Mouse (Mus musculus) hindbrain, embryonic 10.5 days (tissue): Measurements from ENCODE around the gene Dennd2a. TPM values are rescaled to one million over a fixed set of nuclear protein-coding genes. Genes with fewer than 3 reads are reported as not detected.

Experiments
- DNase-seq: peaks from one replicate; pipeline ENCODE4 v3.0.0-alpha.2; 2017; ENCODE audit warnings: low spot score
- H3K27ac ChIP-seq: fragments of 300-500 bp; sonication (generic); 2 replicates; pipeline ENCODE4 v1.5.1; 2016; ENCODE audit warnings: mild to moderate bottlenecking, moderate library complexity
- H3K27me3 ChIP-seq: fragments of 300-500 bp; sonication (generic); 2 replicates; pipeline ENCODE4 v1.6.1; 2016; ENCODE audit warnings: mild to moderate bottlenecking; ENCODE audit not compliant: poor library complexity, insufficient read depth, severe bottlenecking
- H3K36me3 ChIP-seq: fragments of 300-500 bp; sonication (generic); 2 replicates; pipeline ENCODE4 v1.6.1; 2016; ENCODE audit warnings: mild to moderate bottlenecking, moderate library complexity
- H3K4me1 ChIP-seq: fragments of 300-500 bp; sonication (generic); replicated peaks from 2 replicates; pipeline ENCODE4 v1.6.1; 2016; ENCODE audit warnings: mild to moderate bottlenecking
- H3K4me3 ChIP-seq: fragments of 300-500 bp; sonication (generic); 2 replicates; pipeline ENCODE4 v1.5.1; 2016; ENCODE audit warnings: mild to moderate bottlenecking, moderate library complexity
- H3K9me3 ChIP-seq: fragments of 300-500 bp; sonication (generic); 2 replicates; pipeline ENCODE4 v1.6.1; 2016; ENCODE audit warnings: mild to moderate bottlenecking, moderate library complexity
- WGBS: fragments of 180-500 bp; shearing (Covaris S2); methylation state at CpG from one replicate; pipeline ENCODE4 v1.1.7; 2016; 5-methylcytosine and 5-hydroxymethylcytosine counted together
- polyA plus RNA-seq: library from polyadenylated mRNA; unstranded; fragments of >200 nt; fragmentation: Nextera tagmentation; extraction: Ambion mirVana; gene quantifications from 2 replicates; pipeline ENCODE4 v1.2.1, GENCODE M21; 2016

The Dennd2a gene
- polyA plus RNA-seq, 1 experiment from 2014 or later, result 45.6 TPM

DNA sequence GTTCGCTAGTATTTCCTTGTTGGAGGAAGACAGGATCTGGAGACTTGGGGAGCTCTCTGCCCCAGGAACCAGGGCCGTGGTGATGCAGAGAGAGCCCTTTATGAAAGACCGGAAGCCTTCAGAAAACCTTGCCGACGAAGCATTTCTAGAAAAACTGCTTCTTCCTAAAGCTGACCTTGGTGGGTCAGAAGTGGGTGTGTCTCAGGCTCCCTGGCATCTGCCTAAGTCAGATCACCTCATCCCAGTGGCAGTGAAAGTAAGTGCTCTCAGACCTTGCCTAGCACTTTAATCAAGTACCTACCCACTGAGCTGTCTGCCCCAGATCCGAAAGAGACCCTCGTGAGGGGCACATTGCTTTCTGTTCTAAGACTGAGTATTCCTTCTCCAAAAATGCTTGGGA, 17.3 kb upstream of the Dennd2a start:
- no peak for DNase-seq
- Histone ChIP-seq H3K36me3 (peaks cover 22% of the 10 kb centered on the region), H3K27me3 (no peaks in the 10 kb centered on the region), H3K4me1 (peaks cover 17% of the 10 kb centered on the region), H3K27ac (peak overlapping the region; percentile 94; the same call in 1 of the 2 replicates), H3K4me3 (peak overlapping the region; percentile 81), H3K9me3 (no peaks in the 10 kb centered on the region)
- WGBS, result 74% methylated on average over 7 of the region's 7 CpGs

DNA sequence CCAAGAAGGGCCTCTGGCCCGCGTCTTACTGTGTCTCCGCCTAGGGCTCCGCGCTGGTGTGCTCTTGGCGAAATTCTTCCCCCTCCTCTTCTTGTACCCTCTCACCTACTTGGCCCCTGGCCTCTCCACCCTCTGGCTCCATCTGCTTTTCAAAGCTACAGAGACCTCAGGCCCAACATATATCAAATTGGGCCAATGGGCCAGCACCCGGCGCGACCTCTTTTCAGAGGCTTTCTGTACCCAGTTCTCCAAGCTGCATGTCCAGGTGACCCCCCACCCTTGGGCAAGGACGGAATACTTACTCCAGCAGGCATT, 16.8 kb upstream of the Dennd2a start:
- H3K27ac ChIP-seq, result peak overlapping the region; percentile 94
- peak overlapping the region; percentile 81 for H3K4me3 ChIP-seq
- H3K27me3 ChIP-seq, result no peaks in the 10 kb centered on the region
- peaks cover 17% of the 10 kb centered on the region for H3K36me3 ChIP-seq
- DNase-seq, result no peak
- peaks cover 17% of the 10 kb centered on the region for H3K4me1 ChIP-seq
- WGBS, result 23% methylated on average over 10 of the region's 10 CpGs
- no peaks in the 10 kb centered on the region for H3K9me3 ChIP-seq

DNA sequence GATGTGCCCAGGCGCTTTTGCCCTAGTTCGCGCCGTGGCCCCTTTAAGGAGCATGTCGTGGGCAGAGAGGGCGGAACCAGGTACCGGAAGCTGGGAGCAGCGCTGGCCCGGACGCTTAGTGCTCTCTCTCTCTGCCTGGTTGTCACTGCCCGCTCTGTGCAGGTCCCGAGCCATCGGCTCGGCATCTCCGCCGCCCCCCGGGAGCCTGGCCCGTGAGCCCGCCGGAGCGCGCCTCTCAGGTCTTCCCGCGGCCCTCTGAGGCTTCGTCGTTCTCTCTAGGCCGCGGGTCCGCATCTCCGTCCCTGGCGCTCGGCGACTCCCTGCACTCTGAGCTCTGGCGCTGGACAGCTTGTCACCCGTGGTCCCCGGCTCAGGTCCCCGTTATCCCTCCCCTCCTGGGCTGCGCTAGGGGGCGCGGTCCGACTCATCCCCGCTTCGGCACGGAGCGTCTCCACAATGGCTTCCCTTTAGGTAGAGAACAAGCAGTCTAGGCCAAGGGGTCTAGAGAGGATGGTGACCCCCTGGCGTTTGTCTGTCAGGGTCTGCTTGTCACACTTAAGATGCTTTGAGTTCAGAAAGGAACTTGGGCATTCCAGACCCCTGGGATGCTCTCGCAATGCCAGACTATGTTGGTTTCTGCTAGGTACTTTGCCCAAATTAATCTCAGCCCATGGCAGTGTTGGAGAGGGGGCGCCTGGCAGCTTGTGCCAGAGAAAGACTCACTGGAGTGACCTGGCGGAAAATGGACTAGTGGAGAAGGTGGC, 16.3 kb upstream of the Dennd2a start, which contains the start of gene Adck2:
Adck2 (plus strand) TSS at position 83 of the 764 bp plus-strand sequence.
- H3K27me3 ChIP-seq, result no peaks in the 10 kb centered on the region
- DNase-seq, result peak; percentile 88
- peak within 1 kb of the TSS; percentile 94 for H3K27ac ChIP-seq
- 1% methylated on average over 49 of the region's 49 CpGs for WGBS
- peaks cover 12% of the 10 kb centered on the region for H3K36me3 ChIP-seq
- H3K4me1 ChIP-seq, result peaks cover 17% of the 10 kb centered on the region
- peak within 1 kb of the TSS; percentile 81 for H3K4me3 ChIP-seq
- no peaks in the 10 kb centered on the region for H3K9me3 ChIP-seq

DNA sequence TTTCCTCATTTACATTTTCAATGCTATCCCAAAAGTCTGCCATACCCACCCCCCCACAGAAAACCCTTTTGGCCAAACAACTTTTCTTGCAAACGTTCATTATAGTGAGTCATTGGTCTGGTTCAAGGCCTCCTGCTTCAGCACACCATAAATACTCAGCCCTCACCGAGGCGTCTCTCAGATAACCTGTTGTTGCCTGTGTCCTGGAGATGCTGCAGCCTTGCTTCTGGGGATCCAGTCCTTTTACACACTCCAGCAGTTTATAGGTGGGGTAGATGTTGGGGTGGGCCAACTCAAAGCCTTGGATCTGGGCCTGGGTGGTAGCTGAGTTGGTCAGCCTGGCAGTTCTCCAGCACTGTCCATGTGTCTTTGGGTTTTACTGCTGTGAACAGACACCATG, 12.8 kb upstream of the Dennd2a start:
- Histone ChIP-seq H3K36me3 (no peaks in the 10 kb centered on the region), H3K4me3 (no peak overlapping the region), H3K9me3 (no peaks in the 10 kb centered on the region), H3K4me1 (peaks cover 17% of the 10 kb centered on the region), H3K27me3 (no peaks in the 10 kb centered on the region), H3K27ac (no peak overlapping the region)
- WGBS, result 81% methylated on average over 3 of the region's 3 CpGs
- DNase-seq, result no peak

DNA sequence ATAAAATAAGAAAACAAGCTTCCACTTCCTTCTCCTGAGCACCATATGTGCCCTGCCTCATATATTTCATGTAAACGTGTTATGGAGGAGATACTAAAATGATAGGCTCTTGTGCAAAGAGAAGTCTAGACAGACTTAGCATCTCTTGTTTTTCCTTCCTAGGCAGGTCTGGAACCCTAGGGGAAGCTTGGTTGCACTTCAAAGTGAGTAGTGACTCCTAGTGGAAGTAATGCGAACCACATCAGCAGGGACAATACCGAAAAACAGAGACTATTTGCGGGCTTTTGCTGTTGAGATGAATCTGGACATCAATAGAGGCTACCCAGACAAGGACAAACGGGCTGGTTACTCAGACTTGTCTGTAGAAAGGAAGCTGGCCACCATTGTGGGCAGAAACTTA, 9.9 kb upstream of the Dennd2a start:
- no peak overlapping the region for H3K4me3 ChIP-seq
- DNase-seq, result peak; percentile 46
- no peaks in the 10 kb centered on the region for H3K4me1 ChIP-seq
- no peaks in the 10 kb centered on the region for H3K9me3 ChIP-seq
- no peaks in the 10 kb centered on the region for H3K27me3 ChIP-seq
- 16% methylated on average over 5 of the region's 5 CpGs for WGBS
- H3K36me3 ChIP-seq, result no peaks in the 10 kb centered on the region
- H3K27ac ChIP-seq, result no peak overlapping the region

DNA sequence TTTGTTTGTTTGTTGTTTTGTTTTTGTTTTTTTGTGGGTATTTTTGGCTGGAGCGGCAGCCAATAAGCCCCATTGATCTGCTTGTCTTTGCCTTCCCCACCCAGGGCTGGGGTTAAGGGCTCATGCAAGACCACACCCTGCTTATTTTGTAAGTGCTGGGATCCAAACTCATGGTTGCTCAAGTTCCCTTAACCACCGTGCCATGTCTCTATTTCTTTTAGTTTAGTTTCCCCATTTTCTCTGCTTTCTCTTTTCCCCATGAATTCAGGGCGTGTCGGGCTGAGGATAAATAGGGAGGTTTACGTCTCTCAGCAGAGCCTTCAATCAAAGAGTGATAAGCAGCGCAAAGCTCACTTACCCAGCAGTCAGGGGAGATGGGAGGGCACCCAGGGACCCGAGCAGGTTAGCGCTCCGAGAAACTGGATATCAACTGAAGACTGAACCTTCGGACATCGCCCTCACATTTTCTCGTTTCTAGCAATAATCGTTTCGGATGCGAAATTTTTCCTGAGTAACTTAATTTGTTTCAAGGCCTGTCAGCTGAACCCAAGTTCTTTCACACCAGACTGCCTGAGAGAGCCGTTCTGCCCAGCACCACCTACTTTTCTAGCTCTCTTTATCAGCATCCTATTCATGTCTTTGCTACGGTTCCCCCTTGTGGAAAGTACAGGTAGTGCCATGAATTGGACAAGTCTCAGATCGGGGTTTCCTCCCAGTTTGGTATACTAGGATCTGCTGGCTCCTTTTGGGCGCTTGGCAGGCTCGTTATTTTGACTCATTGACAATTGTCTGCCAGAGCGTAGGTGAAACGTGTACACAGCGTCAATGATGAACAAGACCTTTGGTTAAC, 4.7 kb upstream of the Dennd2a start:
- WGBS, result 20% methylated on average over 23 of the region's 23 CpGs
- DNase-seq, result peak; percentile 79
- Histone ChIP-seq H3K27ac (no peak overlapping the region), H3K27me3 (no peaks in the 10 kb centered on the region), H3K9me3 (no peaks in the 10 kb centered on the region), H3K4me3 (0 out of 2 replicates have a peak overlapping the region, but pooled peaks have one; percentile 1), H3K36me3 (no peaks in the 10 kb centered on the region), H3K4me1 (peaks cover 22% of the 10 kb centered on the region)

DNA sequence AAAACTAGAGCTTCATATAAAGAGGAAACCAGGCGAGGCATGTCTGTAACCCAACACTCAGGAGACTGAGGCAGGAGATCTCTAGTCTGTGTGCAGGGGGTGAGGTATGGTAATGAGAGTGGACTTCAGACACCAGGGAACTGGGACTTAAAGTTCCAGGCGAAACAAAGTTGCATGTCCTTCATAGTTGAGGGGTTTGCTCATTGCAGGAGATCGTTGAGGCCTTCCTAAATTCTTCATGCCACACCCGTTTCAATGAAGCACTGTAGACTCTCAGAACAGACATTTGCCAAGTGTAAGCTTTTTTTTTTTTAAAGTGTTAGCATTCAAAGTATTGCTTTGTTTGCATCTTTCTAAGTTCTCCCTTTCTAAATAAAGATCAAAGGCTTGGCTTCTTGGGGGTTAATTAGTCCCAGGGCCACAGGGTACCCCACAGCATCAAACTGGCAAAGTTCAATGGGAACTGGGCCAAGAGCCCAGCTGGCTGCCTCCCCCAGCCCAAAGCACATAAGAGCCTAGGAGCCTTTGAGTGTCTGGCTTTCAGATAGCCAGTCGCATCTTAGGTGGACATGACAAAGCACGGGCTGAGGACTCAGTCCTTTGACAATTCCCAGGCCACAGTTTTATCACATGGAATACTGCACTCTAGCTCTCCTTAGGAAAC, 1.7 kb upstream of the Dennd2a start:
- no peaks in the 10 kb centered on the region for H3K9me3 ChIP-seq
- peaks cover 47% of the 10 kb centered on the region for H3K4me1 ChIP-seq
- peaks cover 7% of the 10 kb centered on the region for H3K36me3 ChIP-seq
- peak overlapping the region; percentile 57 for H3K27ac ChIP-seq
- DNase-seq, result no peak
- H3K27me3 ChIP-seq, result no peaks in the 10 kb centered on the region
- no peak overlapping the region for H3K4me3 ChIP-seq
- WGBS, result 64% methylated on average over 6 of the region's 6 CpGs

DNA sequence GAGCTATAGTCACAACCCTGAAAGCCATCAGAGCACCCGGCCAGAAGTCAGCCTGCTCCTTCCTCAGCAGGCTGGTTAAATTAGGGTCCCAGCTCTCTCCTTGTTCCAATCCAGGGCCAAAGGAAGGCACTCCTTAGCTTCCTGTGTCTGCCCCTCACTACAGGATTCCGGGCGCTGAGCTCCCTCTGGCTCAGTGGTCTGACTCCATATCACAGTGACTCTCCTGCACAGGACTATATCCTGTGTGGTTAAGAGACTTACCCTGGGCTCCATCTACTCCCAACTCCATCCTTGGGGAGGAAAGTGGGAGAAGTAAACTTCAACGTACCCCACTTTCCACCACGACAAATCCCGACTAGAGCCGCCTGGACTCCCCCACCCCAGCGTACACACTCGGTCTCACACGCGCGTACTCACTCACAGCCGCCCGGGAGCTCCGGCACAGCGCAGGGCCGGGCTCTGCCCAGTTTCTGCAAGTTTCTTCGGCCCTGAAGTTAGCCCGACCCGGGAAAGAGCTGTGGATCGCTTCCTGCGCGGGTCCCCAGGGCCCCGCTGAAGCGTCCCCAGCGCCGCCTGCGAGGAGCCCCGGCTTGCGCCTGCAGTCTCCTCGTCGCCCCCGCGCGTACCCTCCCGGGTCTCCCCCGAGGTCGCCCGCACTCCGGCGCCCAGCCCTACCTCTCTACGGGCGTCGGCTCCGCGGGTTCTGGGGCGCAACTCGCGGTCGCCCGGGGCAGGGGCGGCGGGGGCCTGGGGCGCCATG, 587 bp downstream of the Dennd2a start:
- WGBS, result under 1% methylated on average over 51 of the region's 54 CpGs
- DNase-seq, result peak; percentile 69
- H3K4me1 ChIP-seq, result peaks cover 55% of the 10 kb centered on the region
- no peaks in the 10 kb centered on the region for H3K27me3 ChIP-seq
- H3K36me3 ChIP-seq, result peaks cover 23% of the 10 kb centered on the region
- no peaks in the 10 kb centered on the region for H3K9me3 ChIP-seq
- peak overlapping the region; percentile 93 for H3K4me3 ChIP-seq
- peak overlapping the region; percentile 100 for H3K27ac ChIP-seq

DNA sequence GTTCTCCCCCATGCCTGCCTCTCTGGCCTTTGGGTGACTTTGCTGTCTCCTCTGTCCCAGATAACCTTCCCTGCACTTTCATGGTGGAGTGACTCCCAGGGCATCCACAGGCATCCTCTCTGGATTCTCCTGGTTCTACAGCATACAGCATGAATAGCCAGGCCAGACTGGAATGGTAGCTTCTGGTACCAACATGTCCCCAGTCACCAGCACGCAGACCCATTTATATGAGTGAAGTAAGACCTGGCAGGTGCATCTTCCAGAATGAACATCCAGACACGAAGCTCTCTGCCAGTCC, 2.1 kb downstream of the Dennd2a start:
- 89% methylated on average over 2 of the region's 2 CpGs for WGBS
- Histone ChIP-seq H3K4me1 (peaks cover 59% of the 10 kb centered on the region), H3K4me3 (peak overlapping the region; percentile 93), H3K27me3 (no peaks in the 10 kb centered on the region), H3K9me3 (no peaks in the 10 kb centered on the region), H3K36me3 (peaks cover 37% of the 10 kb centered on the region), H3K27ac (peak overlapping the region; percentile 71)
- no peak for DNase-seq

DNA sequence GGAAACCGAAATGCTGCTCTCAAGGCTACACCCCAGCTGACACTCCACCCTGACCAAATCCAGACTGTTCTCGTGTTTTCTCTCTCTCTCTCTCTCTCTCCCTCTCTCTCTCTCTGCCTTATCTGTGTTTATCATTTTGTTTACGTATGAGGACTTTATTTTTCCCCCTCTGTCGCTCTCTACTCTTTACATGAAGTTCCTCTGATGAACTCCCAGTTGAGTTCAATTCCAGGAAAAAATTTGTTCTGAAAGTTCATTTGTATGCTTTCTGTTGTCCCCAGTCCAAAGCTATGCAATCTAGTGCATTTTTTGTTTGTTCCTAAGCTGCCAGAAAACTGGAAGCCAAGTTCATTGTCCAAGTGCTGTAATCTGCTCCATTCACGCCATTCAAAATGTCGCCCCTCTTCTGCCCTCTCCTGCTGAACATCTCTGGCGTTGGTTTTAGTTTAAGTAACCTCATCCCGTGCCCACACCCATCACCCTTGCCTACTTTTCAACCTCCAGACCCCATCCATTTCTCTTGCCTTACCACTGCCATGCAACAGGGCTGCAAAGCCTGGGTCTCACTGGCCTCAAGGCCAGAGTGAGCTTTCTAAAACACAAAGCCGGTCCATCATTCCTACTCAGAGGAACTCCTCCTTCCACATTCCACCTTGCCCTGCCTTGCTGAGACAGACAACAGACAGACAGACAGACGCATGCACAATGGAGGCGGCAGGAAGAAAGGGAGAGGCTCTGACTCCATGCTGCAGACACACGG, 2.6 kb downstream of the Dennd2a start:
- DNase-seq, result no peak
- no peaks in the 10 kb centered on the region for H3K9me3 ChIP-seq
- peak overlapping the region; percentile 71 for H3K27ac ChIP-seq
- H3K4me3 ChIP-seq, result peak overlapping the region; percentile 93
- WGBS, result 68% methylated on average over 12 of the region's 12 CpGs
- H3K4me1 ChIP-seq, result peaks cover 59% of the 10 kb centered on the region
- H3K36me3 ChIP-seq, result peaks cover 38% of the 10 kb centered on the region
- H3K27me3 ChIP-seq, result no peaks in the 10 kb centered on the region

DNA sequence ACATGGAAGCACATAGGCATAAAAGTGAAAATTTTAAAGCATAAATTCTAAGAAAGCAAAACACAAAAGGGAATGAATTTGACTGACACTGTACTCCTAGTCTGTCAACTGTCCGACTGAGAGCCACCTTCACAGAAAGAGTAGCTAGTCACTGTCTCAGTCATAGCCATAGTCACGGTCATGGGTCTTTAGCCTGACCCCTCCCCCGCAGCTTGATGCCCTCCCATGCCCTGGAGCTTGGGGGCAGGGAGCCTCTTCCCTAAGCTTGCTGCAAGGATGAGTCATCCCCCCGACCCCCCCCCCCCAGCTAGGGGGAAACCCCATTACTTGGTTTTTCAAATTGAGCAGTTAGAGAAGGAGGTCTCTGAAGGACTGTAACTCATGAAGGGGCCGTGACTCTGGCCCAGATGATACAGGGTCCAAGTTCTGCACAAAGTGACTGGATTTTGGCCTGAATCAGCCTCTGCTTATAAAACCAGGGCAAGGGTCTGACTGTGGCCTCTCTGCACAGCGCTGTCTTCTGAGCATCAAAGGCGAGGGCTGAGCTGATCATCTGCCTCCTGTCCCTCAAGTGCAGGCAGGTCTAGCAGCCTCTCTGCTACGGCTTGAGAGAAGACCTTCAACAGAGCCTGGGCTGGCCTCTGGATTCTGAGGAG, 5.6 kb downstream of the Dennd2a start:
- peaks cover 60% of the 10 kb centered on the region for H3K36me3 ChIP-seq
- no peaks in the 10 kb centered on the region for H3K9me3 ChIP-seq
- WGBS, result 65% methylated on average over 8 of the region's 8 CpGs
- H3K27me3 ChIP-seq, result no peaks in the 10 kb centered on the region
- no peak for DNase-seq
- peaks cover 50% of the 10 kb centered on the region for H3K4me1 ChIP-seq
- H3K27ac ChIP-seq, result peak overlapping the region; percentile 46
- no peak overlapping the region for H3K4me3 ChIP-seq
